Mouse (Mus musculus): ENCODE data around the gene Ankrd44. TPM values are rescaled to one million over a fixed set of nuclear protein-coding genes. Genes with fewer than 3 reads are reported as not detected.

Ankrd44 gene
- polyA plus RNA-seq, 2 experiments from 2014 or later, result 157 to 185 TPM

DNA sequence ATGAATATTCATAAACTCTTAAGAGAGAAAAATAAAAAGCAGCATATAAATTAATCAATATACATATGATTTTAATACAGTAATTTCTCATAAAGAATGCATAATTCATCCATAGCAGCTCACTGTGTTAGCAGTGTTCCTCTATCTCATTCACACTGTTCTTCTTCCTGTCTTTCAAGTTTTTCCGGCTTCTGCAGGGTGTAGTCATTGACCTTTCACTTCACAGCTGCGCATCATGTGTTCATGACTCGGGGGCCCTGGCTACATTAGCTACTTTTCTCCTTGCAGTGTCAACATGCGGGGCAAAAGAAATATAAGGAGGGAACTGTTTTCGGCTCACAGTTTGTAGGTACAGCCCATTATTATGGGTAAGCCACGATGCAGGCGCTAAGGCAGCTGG lies 314.3 kb downstream of the Ankrd44 start:
- no peak for ATAC-seq

- no peak for ATAC-seq
Measured at GRCm38 (mm10) chr1:54606936-54607335, 319.3 kb downstream of the Ankrd44 start.

- ATAC-seq, result no peak
Measured at GRCm38 (mm10) chr1:54601692-54602091, 324.5 kb downstream of the Ankrd44 start.

GRCm38 (mm10) chr1:54600275-54600674 lies 325.9 kb downstream of the Ankrd44 start:
- ATAC-seq, result peak; percentile 72

- no peak for ATAC-seq
Measured at GRCm38 (mm10) chr1:54597594-54598217, 328.5 kb downstream of the Ankrd44 start.

DNA sequence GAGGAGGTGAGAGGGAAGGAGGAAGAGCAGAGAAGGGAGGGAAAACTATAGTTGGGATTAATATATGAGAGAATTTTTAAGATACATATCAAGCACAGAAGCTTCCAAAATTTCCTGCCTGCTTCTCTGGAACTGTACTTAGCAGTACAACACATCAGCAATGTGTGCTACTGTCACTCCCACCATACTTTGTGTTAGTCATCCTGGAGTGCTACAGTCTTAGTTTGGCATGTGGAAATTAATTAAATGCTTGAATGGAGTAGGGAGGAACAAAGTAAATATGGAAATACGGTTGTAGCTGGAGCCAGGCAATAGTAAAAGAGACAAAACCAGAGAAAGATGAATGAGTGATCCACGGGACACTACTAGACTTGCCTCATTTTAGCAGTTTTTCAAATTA lies 330.0 kb downstream of the Ankrd44 start:
- ATAC-seq, result no peak

Other genes starting within 250 kb of the Ankrd44 start
- gene Sf3b1, start 101.1 kb upstream of the Ankrd44 start, polyA plus RNA-seq (2017; shearing (Covaris generic)), result 100 to 1,000 TPM; 412 to 421 TPM
- 10 to 100 TPM; 15.4 to 20.7 TPM for gene Coq10b, start 126.4 kb upstream of the Ankrd44 start, polyA plus RNA-seq (2017; shearing (Covaris generic))
- 100 to 1,000 TPM; 161 to 194 TPM for gene Hspe1, start 161.7 kb upstream of the Ankrd44 start, polyA plus RNA-seq (2017; shearing (Covaris generic))
- gene Hspd1, start 161.9 kb upstream of the Ankrd44 start, polyA plus RNA-seq (2017; shearing (Covaris generic)), result 100 to 1,000 TPM; 131 to 198 TPM
- 100 to 1,000 TPM in 1 of 2 experiments, 10 to 100 TPM in 1; 97.5 to 143 TPM for gene Mob4, start 204.8 kb upstream of the Ankrd44 start, polyA plus RNA-seq (2017; shearing (Covaris generic))